ENCODE assay signal across 8 mouse cellular contexts in the genomic region with DNA sequence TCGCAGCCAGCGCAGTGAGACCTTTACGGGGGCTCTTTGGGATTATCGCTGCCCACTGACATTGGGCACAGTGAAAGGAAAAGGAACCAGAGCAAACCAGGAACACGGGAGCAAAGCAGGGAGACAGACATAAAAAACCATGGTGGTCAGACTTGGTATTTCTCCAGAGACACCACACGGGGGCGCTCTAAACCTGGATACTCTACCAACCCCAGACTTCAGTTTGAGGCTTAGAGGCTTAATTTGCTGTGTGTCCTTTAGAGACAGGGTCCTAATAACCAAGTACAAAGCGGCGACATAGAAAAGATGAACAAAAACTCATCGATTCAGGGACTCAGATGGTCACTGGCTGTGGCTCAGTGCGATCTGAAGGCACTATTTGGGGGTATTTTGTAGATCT. TPM values are rescaled to one million over a fixed set of nuclear protein-coding genes. Genes with fewer than 3 reads are reported as not detected.
DNase-seq lines count a peak whose midpoint lies in the region; ATAC-seq and TF ChIP-seq lines count a peak whose summit lies in the region.

No protein-coding gene starts in this region.

- H3K27me3 ChIP-seq in forebrain, embryonic 12.5 days, result peaks cover 45% of the 10 kb centered on the region

- H3K4me2 ChIP-seq in forebrain, embryonic 12.5 days, result no peak overlapping the region

- peaks cover 1% of the 10 kb centered on the region; the same call in 1 of the 2 replicates for H3K9me3 ChIP-seq in forebrain, embryonic 12.5 days

- no peak for TF ChIP-seq POLR2A in bone marrow, adult 2 months (IDR thresholded peaks at IDR 0.05; ENCODE audit: borderline replicate concordance, control insufficient read depth, low read depth, low read length)

- 0 out of 2 replicates have a peak, but pooled peaks have one; percentile 15 for TF ChIP-seq CTCF in bone marrow, adult 2 months (IDR thresholded peaks at IDR 0.05; ENCODE audit: control insufficient read depth, insufficient read depth, low read length)

- no peak overlapping the region for H3K27ac ChIP-seq in bone marrow, adult 2 months (ENCODE audit: control insufficient read depth, insufficient read depth, low read depth, low read length, poor library complexity)
- H3K27ac ChIP-seq in forebrain, embryonic 12.5 days, result no peak overlapping the region

- no peak overlapping the region for H3K9ac ChIP-seq in forebrain, embryonic 12.5 days

- 16% methylated on average over 11 of the region's 11 CpGs for WGBS in bone marrow, adult 2 months
- 13% methylated on average over 11 of the region's 11 CpGs for WGBS in forebrain, embryonic 12.5 days

- no peaks in the 10 kb centered on the region; the same call in 1 of the 2 replicates for H3K4me1 ChIP-seq in bone marrow, adult 2 months (ENCODE audit: control insufficient read depth, insufficient read depth, low read length)
- no peaks in the 10 kb centered on the region for H3K4me1 ChIP-seq in forebrain, embryonic 12.5 days

- no peak overlapping the region for H3K4me3 ChIP-seq in bone marrow, adult 2 months (replicated peaks; ENCODE audit: control insufficient read depth, low read depth, low read length)
- no peak overlapping the region for H3K4me3 ChIP-seq in forebrain, embryonic 12.5 days (replicated peaks)

- H3K36me3 ChIP-seq in forebrain, embryonic 12.5 days (replicated peaks), result no peaks in the 10 kb centered on the region

- 0 out of 2 replicates have a peak, but pooled peaks have one; percentile 51 for ATAC-seq in forebrain, embryonic 12.5 days (ENCODE audit: low FRiP score)
- peak; percentile 56; the same call in 1 of the 2 replicates for ATAC-seq in megakaryocyte-erythroid progenitor cell, adult 5-6 weeks (replicated peaks; ENCODE audit: low FRiP score, low TSS enrichment, poor library complexity, severe bottlenecking)
- ATAC-seq in activated CD4-positive, CD25-positive, alpha-beta regulatory T cell, adult 4 months, result no peak

- peak; percentile 49 for DNase-seq in gastrocnemius, postnatal 10 days
- no peak for DNase-seq in gastrocnemius, postnatal 25 days
- peak; percentile 44 for DNase-seq in 3T3-L1 (ENCODE audit: low read depth, low spot score)
- DNase-seq in kidney, postnatal 4 days, result peak; percentile 75 to 77

RNA-seq across cellular contexts. Expression of gene Kcnk1, which starts 39.3 kb away (rescaled TPM):
- 1 to 10 TPM; 2.7 to 4.0 TPM for total RNA-seq in gastrocnemius, postnatal 10 days (2021)
- total RNA-seq in gastrocnemius, postnatal 25 days (2021), result 1 to 10 TPM in 1 of 2 experiments, under 1 TPM in 1; 0.13 to 1.0 TPM
- polyA plus RNA-seq in bone marrow, adult 2 months (2011; ENCODE audit: insufficient read depth, insufficient read length, low replicate concordance, missing spikeins), result not detected in 2 replicates
- polyA plus RNA-seq in forebrain, embryonic 12.5 days (2016; fragmentation: Nextera tagmentation; extraction: Ambion mirVana), result 6.2 and 6.5 TPM in 2 replicates
- total RNA-seq in megakaryocyte-erythroid progenitor cell, adult 5-6 weeks (2014; fragmentation: Nextera tagmentation), result not detected in 2 replicates
- 1.2 TPM in 1 of 2 replicates, not detected in the other for total RNA-seq in megakaryocyte-erythroid progenitor cell, adult 5-6 weeks (2017)
- not detected for polyA plus RNA-seq in activated CD4-positive, CD25-positive, alpha-beta regulatory T cell, adult 4 months (2017; shearing (Covaris generic))

RNA-seq across cellular contexts. Expression of gene Map3k21, which starts 45.4 kb away (rescaled TPM):
- total RNA-seq in gastrocnemius, postnatal 10 days (2021), result under 1 TPM; 0.21 to 0.41 TPM
- under 1 TPM; 0.05 to 0.08 TPM for total RNA-seq in gastrocnemius, postnatal 25 days (2021)
- polyA plus RNA-seq in bone marrow, adult 2 months (2011; ENCODE audit: insufficient read depth, insufficient read length, low replicate concordance, missing spikeins), result not detected in 2 replicates
- polyA plus RNA-seq in forebrain, embryonic 12.5 days (2016; fragmentation: Nextera tagmentation; extraction: Ambion mirVana), result 0.08 TPM in 2 replicates
- not detected in 2 replicates for total RNA-seq in megakaryocyte-erythroid progenitor cell, adult 5-6 weeks (2014; fragmentation: Nextera tagmentation)
- not detected in 2 replicates for total RNA-seq in megakaryocyte-erythroid progenitor cell, adult 5-6 weeks (2017)
- polyA plus RNA-seq in activated CD4-positive, CD25-positive, alpha-beta regulatory T cell, adult 4 months (2017; shearing (Covaris generic)), result not detected

RNA-seq across cellular contexts. Expression of gene Pcnx2, which starts 57.6 kb away (rescaled TPM):
- under 1 TPM; 0.45 to 0.59 TPM for total RNA-seq in gastrocnemius, postnatal 10 days (2021)
- under 1 TPM; 0.29 to 0.41 TPM for total RNA-seq in gastrocnemius, postnatal 25 days (2021)
- not detected in 2 replicates for polyA plus RNA-seq in bone marrow, adult 2 months (2011; ENCODE audit: insufficient read depth, insufficient read length, low replicate concordance, missing spikeins)
- polyA plus RNA-seq in forebrain, embryonic 12.5 days (2016; fragmentation: Nextera tagmentation; extraction: Ambion mirVana), result 1.3 TPM in 2 replicates
- not detected in 2 replicates for total RNA-seq in megakaryocyte-erythroid progenitor cell, adult 5-6 weeks (2014; fragmentation: Nextera tagmentation)
- total RNA-seq in megakaryocyte-erythroid progenitor cell, adult 5-6 weeks (2017), result not detected in 2 replicates
- polyA plus RNA-seq in activated CD4-positive, CD25-positive, alpha-beta regulatory T cell, adult 4 months (2017; shearing (Covaris generic)), result under 1 TPM in 1 of 2 experiments, not detected in 1; 0.42 TPM
